Mouse (Mus musculus): ENCODE data around the gene Olfr642.

DNA sequence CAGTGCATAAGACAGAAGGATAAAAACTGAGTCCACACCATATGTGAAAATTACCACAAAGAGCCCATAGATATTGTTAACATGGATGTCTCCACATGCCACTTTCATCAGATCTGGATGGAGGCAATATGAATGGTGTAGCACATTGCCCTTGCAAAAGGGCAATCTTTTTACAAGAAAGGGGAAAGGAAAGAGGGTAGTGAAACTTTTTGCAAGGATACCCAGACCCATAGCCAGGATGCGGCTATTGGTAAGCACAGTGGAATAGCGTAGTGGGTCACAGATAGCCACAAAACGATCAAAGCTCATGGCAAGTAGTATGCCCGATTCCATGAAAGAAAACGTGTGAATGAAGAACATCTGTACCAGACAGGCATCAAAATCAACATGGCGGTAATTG is 30.8 kb downstream of the Olfr642 start:
- TF ChIP-seq CTCF (IDR thresholded peaks at IDR 0.05; ENCODE audit: low read depth) (no peak), EP300 (IDR thresholded peaks at IDR 0.05; ENCODE audit: low read depth) (no peak)

All from heart, postnatal 0 days (tissue).